Mouse (Mus musculus): Measurements from ENCODE around the gene Hpca. TPM values are rescaled to one million over a fixed set of nuclear protein-coding genes. Genes with fewer than 3 reads are reported as not detected.

Hpca gene
- total and polyA plus RNA-seq, 2 experiments from 2014 or later, result 0.16 TPM; not detected in 1

DNA sequence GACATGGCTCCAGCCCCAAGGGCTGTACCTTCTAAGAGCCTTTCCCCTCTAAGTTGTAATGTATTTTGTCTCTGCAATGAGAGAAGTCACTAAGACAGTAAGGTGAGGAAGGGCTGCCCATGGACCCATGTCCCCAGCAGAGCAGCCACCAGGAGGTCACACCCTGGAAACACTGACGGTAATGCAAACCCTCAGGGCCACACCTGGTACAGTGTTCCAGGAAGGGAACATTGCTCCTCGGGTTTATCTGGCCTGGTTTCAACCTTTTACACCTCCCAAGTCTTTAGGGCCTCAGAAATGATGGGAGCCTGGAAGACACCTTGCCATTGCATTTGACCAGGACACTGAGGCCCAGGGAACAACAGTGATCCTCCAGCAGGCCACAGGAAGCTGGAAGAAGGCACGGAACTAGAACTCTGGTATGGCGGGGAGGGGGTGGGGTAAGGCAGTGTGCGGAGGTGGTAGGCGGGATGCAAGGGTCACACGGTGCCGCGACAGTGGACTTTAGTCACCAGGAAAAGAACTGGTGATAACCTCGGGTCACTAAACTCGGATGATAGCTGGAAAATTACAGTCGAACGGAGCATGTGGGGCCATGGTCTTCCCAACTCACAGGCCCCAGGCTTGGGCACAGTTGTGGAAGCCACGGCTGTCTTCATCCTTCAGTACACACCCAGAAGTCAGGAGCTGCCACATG, 19.6 kb downstream of the Hpca start:
- Histone ChIP-seq H3K27ac (ENCODE audit: low read depth) (no peak overlapping the region), H3K9me3 (replicated peaks; ENCODE audit: control insufficient read depth, low read length) (no peaks in the 10 kb centered on the region), H3K4me2 (ENCODE audit: low read depth, low read length) (no peak overlapping the region), H3K4me3 (ENCODE audit: low read depth, low read length) (no peak overlapping the region), H3K9ac (replicated peaks; ENCODE audit: low read depth, low read length) (no peak overlapping the region), H3K4me1 (ENCODE audit: control insufficient read depth, insufficient read depth) (no peaks in the 10 kb centered on the region), H3K36me3 (replicated peaks; ENCODE audit: control insufficient read depth, insufficient read depth, low read length) (no peaks in the 10 kb centered on the region), H3K27me3 (ENCODE audit: control insufficient read depth, insufficient read depth, low read length) (peaks cover 42% of the 10 kb centered on the region)
- WGBS, result 65% methylated on average over 14 of the region's 14 CpGs
- TF ChIP-seq EP300 (IDR thresholded peaks at IDR 0.05; ENCODE audit: low read depth) (no peak), CTCF (IDR thresholded peaks at IDR 0.05; ENCODE audit: low read depth) (no peak)
- DNase-seq (ENCODE audit: low spot score), result no peak
- ATAC-seq (ENCODE audit: insufficient read depth, low read depth), result no peak

DNA sequence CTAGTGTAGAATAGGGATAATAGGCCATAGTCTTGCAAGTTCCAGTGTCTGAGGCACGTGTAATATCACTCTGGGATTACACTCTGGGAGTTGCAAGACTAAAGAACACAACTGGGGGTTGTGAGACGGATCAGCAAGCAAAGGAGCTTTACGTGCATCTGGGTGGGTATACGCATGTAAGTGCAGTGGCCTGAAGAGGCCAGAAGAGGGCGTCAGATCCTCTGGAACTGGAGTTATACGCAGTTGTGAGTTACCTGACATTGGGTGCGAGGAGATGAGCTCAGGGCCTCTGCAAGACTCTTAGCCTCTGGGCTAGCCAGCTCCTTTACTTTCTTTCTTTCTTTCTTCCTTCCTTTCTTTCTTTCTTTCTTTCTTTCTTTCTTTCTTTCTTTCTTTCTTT, 24.8 kb downstream of the Hpca start:
- Histone ChIP-seq H3K4me3 (ENCODE audit: low read depth, low read length) (no peak overlapping the region), H3K9me3 (replicated peaks; ENCODE audit: control insufficient read depth, low read length) (no peaks in the 10 kb centered on the region), H3K4me1 (ENCODE audit: control insufficient read depth, insufficient read depth) (no peaks in the 10 kb centered on the region), H3K4me2 (ENCODE audit: low read depth, low read length) (no peak overlapping the region), H3K27me3 (ENCODE audit: control insufficient read depth, insufficient read depth, low read length) (peaks cover 5% of the 10 kb centered on the region; the same call in 1 of the 2 replicates), H3K27ac (ENCODE audit: low read depth) (no peak overlapping the region), H3K9ac (replicated peaks; ENCODE audit: low read depth, low read length) (no peak overlapping the region), H3K36me3 (replicated peaks; ENCODE audit: control insufficient read depth, insufficient read depth, low read length) (no peaks in the 10 kb centered on the region)
- ATAC-seq (ENCODE audit: insufficient read depth, low read depth), result no peak
- 76% methylated on average over 7 of the region's 7 CpGs for WGBS
- no peak for DNase-seq (ENCODE audit: low spot score)
- TF ChIP-seq EP300 (IDR thresholded peaks at IDR 0.05; ENCODE audit: low read depth) (no peak), CTCF (IDR thresholded peaks at IDR 0.05; ENCODE audit: low read depth) (no peak)

DNA sequence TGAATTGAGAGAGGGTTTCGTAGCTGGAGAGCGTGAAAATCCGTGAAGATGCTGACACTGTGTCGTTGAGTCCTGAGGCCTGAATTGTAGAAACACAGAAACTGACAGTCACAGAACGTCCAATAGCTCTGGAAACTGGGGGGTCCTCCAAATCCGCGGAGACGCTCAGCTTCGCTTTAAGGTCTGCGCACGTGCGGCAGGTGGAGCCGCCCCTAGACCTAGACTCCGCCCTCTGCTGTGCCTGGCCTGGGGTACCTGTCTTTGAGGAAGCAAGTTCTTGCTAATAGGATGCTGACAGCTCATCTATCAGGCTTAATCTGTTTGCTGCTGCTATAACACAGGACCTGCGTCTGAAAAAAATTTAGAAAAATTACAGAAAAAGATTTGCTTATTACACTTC, 26.6 kb downstream of the Hpca start:
- H3K9ac ChIP-seq (replicated peaks; ENCODE audit: low read depth, low read length), result no peak overlapping the region
- DNase-seq (ENCODE audit: low spot score) (no peak), ATAC-seq (ENCODE audit: insufficient read depth, low read depth) (no peak)
- H3K4me2 ChIP-seq (ENCODE audit: low read depth, low read length), result no peak overlapping the region
- WGBS, result 28% methylated on average over 15 of the region's 15 CpGs
- H3K27me3 ChIP-seq (ENCODE audit: control insufficient read depth, insufficient read depth, low read length), result peaks cover 5% of the 10 kb centered on the region; the same call in 1 of the 2 replicates
- H3K4me3 ChIP-seq (ENCODE audit: low read depth, low read length), result no peak overlapping the region
- no peaks in the 10 kb centered on the region for H3K9me3 ChIP-seq (replicated peaks; ENCODE audit: control insufficient read depth, low read length)
- H3K4me1 ChIP-seq (ENCODE audit: control insufficient read depth, insufficient read depth), result no peaks in the 10 kb centered on the region
- H3K36me3 ChIP-seq (replicated peaks; ENCODE audit: control insufficient read depth, insufficient read depth, low read length), result no peaks in the 10 kb centered on the region
- H3K27ac ChIP-seq (ENCODE audit: low read depth), result no peak overlapping the region
- TF ChIP-seq EP300 (IDR thresholded peaks at IDR 0.05; ENCODE audit: low read depth), result no peak
- TF ChIP-seq CTCF (IDR thresholded peaks at IDR 0.05; ENCODE audit: low read depth), result no peak

DNA sequence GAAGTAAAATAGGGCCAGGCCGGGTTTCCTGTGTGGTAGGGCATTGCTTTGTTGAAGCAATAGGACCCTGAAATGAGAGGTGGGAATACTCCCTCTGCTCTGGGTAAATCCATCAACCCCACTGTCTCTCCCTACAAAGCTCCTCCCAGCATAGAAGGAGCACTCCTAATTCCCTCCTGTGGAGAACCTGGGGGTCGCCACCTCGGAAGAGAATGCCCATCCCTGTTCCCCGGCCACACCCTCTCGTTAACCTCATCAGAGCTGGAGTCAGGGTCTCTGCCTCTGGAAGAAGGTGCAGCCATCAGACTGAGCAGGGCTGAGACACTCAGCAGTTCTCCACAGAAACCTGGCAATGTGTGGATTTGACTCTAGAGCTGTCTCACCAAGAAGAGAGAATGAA, 34.0 kb downstream of the Hpca start:
- TF ChIP-seq EP300 (IDR thresholded peaks at IDR 0.05; ENCODE audit: low read depth), result no peak
- WGBS, result 49% methylated on average over 5 of the region's 5 CpGs
- no peak overlapping the region for H3K9ac ChIP-seq (replicated peaks; ENCODE audit: low read depth, low read length)
- H3K27me3 ChIP-seq (ENCODE audit: control insufficient read depth, insufficient read depth, low read length), result 0 out of 2 replicates have a peak, but pooled peaks cover 8% of the 10 kb centered on the region
- DNase-seq (ENCODE audit: low spot score) (no peak), ATAC-seq (ENCODE audit: insufficient read depth, low read depth) (no peak)
- H3K9me3 ChIP-seq (replicated peaks; ENCODE audit: control insufficient read depth, low read length), result no peaks in the 10 kb centered on the region
- no peaks in the 10 kb centered on the region for H3K4me1 ChIP-seq (ENCODE audit: control insufficient read depth, insufficient read depth)
- H3K4me3 ChIP-seq (ENCODE audit: low read depth, low read length), result no peak overlapping the region
- no peak overlapping the region for H3K4me2 ChIP-seq (ENCODE audit: low read depth, low read length)
- H3K27ac ChIP-seq (ENCODE audit: low read depth), result no peak overlapping the region
- H3K36me3 ChIP-seq (replicated peaks; ENCODE audit: control insufficient read depth, insufficient read depth, low read length), result peaks cover 17% of the 10 kb centered on the region

DNA sequence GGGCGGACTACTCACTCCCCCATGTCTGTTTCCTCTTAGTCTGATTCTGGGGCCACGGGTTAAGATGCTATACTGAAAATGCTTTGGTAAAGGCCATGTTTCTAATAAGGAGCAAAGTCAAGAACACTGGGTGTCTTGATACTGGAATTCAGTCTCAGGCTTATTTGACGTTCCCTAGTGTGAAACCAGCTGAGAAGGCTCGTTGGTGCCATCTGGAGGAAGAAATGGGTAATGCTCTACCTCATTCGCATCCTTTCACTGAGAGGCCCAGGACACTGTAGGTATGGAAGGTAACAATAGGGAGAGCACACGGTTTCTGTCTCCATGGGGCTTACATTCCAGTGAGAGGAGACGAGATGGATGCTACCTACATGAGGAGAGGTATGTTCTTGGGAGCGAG, 35.8 kb downstream of the Hpca start:
- no peak overlapping the region for H3K9ac ChIP-seq (replicated peaks; ENCODE audit: low read depth, low read length)
- H3K9me3 ChIP-seq (replicated peaks; ENCODE audit: control insufficient read depth, low read length), result no peaks in the 10 kb centered on the region
- DNase-seq (ENCODE audit: low spot score) (peak; percentile 42), ATAC-seq (ENCODE audit: insufficient read depth, low read depth) (no peak)
- H3K36me3 ChIP-seq (replicated peaks; ENCODE audit: control insufficient read depth, insufficient read depth, low read length), result peaks cover 23% of the 10 kb centered on the region
- H3K4me1 ChIP-seq (ENCODE audit: control insufficient read depth, insufficient read depth), result no peaks in the 10 kb centered on the region
- TF ChIP-seq CTCF (IDR thresholded peaks at IDR 0.05; ENCODE audit: low read depth) (peak; percentile 90), EP300 (IDR thresholded peaks at IDR 0.05; ENCODE audit: low read depth) (no peak)
- no peak overlapping the region for H3K27ac ChIP-seq (ENCODE audit: low read depth)
- WGBS, result 32% methylated on average over 8 of the region's 8 CpGs
- H3K27me3 ChIP-seq (ENCODE audit: control insufficient read depth, insufficient read depth, low read length), result 0 out of 2 replicates have a peak, but pooled peaks cover 8% of the 10 kb centered on the region
- H3K4me3 ChIP-seq (ENCODE audit: low read depth, low read length), result no peak overlapping the region
- H3K4me2 ChIP-seq (ENCODE audit: low read depth, low read length), result no peak overlapping the region

DNA sequence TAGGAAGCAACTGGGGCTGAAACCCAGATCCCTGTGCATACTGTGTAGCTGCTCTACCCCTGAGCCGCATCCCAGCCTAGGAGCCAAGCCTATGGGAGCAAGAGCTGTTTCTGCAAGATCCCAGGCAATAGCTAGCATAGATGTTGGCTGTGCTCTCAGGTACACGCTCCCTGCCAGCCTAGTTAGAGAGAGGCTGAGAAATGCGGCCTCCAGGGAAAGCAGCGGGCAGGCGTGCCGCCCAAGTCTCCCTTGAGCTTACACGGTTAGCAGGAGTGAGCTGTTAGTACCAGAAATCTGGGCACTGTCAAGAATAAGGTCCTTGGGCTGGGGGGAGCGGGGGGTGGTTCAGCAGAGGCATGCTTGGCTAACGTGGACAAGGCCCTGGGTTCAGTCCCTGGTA, 36.9 kb downstream of the Hpca start:
- no peak for TF ChIP-seq CTCF (IDR thresholded peaks at IDR 0.05; ENCODE audit: low read depth)
- ATAC-seq (ENCODE audit: insufficient read depth, low read depth) (no peak), DNase-seq (ENCODE audit: low spot score) (no peak)
- Histone ChIP-seq H3K4me2 (ENCODE audit: low read depth, low read length) (no peak overlapping the region), H3K4me3 (ENCODE audit: low read depth, low read length) (no peak overlapping the region), H3K27me3 (ENCODE audit: control insufficient read depth, insufficient read depth, low read length) (0 out of 2 replicates have a peak, but pooled peaks cover 8% of the 10 kb centered on the region), H3K4me1 (ENCODE audit: control insufficient read depth, insufficient read depth) (no peaks in the 10 kb centered on the region), H3K9me3 (replicated peaks; ENCODE audit: control insufficient read depth, low read length) (no peaks in the 10 kb centered on the region), H3K27ac (ENCODE audit: low read depth) (no peak overlapping the region), H3K36me3 (replicated peaks; ENCODE audit: control insufficient read depth, insufficient read depth, low read length) (peaks cover 35% of the 10 kb centered on the region), H3K9ac (replicated peaks; ENCODE audit: low read depth, low read length) (no peak overlapping the region)
- WGBS, result 90% methylated on average over 9 of the region's 9 CpGs
